Mouse (Mus musculus): ENCODE data around the gene Pigr. TPM values are rescaled to one million over a fixed set of nuclear protein-coding genes. Genes with fewer than 3 reads are reported as not detected.

Gene Pigr
- not detected for total RNA-seq (2021)
- long read RNA-seq, experiment 1 = 0 reads
- long read RNA-seq, experiment 2 = 0 reads

DNA sequence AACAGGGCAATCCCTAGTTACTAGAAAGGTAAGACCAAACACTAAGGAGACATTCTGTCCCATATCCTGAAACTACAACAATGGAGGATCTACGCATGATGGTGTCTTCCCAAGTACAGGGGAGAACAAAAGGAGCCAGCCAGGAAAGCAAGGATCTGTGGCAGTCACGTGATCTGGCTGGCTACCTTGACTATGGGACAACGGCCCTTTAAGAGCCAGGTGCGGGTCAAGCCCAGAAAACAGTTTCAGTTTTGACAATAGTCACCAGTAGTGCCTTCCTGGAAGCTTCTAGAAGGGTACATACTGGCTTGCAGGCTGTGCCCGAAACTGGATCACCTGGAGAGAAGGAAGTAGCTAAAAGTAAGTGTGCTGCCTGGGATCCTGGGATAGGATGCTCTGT is at the start of gene Pigr:
Pigr (plus strand) TSS at position 237 of the 400 bp plus-strand sequence.
- no peak for DNase-seq

DNA sequence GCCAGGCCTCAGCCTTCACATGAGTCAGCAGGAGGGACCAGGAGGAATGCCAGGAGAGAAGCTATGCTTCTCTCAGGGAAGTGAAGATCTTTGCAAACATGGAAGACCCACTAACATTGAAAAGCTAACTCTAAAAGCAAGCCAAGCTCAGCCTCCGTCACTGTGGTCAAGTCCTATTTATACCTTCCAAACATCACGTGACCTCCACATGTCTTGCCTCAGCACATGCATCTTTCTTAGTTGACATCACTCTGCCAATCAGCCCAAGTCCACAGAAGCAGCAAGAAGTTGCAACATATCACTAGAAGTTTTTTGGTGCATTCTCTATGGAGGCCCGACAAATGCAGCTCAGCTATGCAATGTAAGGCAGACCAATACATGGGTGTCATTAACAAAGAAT is 46.6 kb upstream of the Pigr start:
- DNase-seq = no peak

DNA sequence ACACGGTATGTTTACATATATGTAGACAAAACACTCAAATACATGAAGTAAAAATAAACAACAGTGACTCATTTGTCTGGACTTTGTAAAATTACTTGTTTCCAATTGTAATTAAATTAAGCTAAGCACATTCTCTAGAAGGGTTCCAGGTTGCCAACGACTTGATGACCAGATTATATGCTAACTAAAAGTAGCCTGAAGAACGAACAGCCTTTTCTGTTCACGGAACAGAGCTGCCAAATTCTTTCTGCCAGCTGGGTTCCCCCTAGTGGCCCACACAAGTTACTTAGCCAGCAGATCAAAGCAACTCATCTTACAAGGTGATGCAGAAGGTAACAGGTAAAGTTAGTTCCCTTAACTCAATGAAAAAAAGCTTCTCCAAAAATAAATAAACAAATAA is 42.4 kb upstream of the Pigr start:
- no peak for DNase-seq

DNA sequence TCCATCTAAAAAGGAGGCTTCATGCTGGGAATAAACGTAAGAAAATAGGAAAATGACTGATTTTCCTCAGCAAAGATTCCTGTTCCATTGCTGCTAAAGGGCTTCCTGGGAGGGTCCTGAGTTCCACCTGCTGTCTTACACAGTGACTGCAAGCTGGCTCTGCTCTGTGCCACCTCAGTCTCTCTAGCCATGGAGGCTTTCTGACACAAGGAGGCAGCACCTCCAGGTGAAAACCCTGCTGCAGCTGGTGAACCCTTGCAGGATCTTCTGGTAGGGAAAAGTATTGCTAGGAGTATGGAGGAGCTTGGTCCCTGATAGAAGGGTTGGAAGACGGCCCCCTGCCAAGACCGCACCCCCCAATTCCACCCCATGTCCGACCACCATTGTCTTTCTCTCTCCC is 39.5 kb upstream of the Pigr start:
- no peak for DNase-seq

DNA sequence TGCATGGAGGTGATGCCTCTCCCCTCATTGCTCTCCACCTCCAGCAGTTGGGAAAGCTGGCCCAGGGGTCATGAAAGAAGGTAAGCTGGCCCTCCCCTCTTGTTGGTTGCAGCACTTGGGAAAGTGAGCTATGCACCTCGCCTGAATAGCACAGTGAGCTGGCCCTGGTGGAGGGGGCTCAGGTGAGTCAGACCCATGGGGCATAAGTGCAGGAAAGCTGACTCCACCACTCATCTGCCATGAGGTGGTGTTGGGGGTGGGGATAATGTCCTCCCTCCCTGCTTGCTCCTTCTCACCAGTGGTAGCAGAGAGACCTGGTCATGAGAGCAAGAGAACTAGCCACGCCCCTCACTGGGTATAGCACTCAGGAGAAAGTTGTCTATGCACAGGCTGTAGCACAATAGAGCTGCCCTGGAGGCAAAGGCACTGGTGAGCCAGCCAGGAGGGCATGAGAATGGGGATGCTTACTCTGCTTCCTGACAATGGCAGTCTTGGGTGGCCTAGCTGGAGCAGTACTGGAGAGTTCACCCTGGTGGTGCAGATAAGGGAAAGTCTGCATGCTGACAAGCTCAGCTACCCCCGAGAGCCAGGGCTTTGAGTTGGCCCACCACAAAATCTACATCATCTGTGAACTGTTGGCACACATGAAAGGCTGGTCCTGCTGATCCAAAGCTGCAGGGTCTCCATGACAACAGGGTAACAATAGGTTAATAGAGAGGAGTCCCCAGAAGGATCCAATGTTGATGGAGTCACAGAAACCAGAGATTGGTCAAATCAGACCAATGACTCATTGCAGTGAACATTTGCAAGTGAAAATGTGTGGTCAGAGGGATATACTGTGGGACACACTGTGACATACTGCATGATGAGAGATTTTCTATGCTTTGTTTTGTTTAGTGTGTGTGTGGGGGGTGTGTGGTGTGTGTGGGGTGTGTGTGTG is 36.7 kb upstream of the Pigr start:
- DNase-seq = no peak

DNA sequence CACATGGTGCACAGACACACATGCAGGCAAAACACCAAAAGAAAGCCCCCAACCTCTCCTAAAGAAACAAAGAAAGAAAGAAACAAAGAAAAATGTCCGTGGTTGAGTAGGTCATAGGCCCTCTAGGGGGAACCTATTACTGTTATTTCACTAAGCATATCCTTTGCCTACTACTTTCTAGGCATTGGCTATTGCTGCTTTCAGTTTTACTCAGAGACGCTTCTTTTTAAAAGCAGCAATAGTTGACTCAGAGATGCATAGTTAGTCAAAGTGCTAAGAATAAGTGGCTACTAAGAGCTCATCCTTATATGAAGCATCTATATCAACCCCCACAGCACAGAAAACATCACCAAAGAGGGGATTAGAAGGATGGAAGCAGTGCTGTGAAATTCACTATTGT is 31.2 kb upstream of the Pigr start:
- DNase-seq = no peak

DNA sequence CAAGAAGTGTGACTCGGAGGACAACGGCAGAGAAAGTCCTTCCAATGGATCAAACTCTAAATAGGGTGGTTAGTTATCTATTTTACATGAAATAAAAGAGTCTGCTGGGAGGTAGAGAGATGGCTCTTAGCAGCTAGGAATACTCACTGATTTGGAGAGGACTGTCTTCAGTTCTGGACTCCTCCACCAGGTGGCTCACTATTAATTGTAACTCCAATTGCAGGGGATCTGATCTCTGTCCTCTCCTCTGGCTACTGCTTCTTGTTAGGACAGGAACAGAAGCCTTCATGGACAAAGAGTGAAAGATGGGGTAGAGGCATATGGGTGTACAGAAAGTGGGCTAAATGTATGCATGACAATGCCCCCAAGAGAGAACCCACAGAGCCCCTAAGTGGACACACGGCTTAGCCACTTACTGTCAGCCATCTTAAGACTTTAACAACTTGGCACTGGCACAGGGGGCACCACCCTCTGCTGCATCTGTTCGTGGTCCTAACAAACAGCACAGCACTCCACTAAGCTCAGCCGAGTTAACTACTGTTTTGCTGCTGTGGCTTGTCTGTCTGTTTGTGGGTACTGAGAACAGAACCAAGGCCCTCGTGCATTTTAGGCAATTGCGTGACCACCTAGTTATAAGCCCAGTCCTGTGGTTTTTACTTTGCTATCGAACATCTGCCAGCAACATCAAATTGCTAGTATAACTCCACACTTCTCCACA is 29.4 kb upstream of the Pigr start:
- peak; percentile 46 for DNase-seq

DNA sequence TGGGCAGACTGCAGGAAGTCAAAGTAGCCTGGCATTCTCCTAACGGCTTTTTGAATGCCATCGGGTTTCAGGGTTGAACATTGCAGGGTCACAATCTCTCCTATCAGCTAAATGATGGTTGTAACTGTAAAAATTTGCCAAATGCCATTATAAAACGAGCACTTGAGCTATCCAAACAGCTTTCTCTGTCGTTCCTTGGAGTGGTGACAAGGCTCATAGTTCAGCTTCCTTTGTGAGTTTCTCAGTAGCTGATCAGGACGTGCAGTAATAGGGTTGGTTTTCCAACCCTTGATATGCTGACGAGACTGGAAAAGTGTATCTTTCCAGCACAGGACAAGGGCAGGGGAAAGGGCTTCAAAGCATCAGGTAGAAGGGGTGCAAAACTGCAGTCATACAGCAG is 28.4 kb upstream of the Pigr start:
- no peak for DNase-seq

DNA sequence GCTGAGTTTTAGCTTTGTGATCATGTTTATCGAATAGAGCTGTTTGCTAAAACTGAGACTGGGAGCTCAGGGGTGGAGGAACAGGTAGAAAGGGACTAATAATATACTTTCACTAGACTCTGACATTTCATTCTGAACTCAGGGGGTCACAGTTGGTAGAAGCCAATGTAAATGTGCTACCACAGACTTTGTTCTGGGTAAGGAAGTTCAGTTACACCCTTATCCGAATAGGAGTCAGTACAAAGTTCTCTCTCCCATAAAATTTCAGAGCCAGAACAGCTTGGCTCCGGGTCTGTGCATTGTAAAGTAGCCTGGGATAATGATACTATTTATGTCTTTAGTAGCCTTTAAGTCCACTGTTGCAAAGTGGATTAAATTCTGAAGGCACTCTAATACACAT is 27.9 kb upstream of the Pigr start:
- no peak for DNase-seq

DNA sequence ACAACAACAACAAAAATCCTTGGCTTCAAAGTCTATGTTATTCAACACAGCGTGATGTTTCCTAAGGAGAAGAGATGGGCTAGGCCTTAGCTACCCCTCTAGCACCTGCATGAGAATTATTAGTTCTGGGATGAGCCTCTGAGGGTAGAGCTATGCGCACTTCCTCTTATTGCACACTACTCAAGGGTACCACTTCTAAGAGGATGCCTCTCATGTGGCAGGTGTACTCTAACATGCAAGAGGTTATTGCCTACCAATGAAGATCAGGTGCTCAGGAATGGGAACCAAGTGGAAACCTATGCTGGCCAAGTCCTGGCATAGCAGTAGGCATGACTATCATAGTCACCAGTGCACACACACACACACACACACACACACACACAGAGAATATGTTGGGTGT is 27.1 kb upstream of the Pigr start:
- no peak for DNase-seq

DNA sequence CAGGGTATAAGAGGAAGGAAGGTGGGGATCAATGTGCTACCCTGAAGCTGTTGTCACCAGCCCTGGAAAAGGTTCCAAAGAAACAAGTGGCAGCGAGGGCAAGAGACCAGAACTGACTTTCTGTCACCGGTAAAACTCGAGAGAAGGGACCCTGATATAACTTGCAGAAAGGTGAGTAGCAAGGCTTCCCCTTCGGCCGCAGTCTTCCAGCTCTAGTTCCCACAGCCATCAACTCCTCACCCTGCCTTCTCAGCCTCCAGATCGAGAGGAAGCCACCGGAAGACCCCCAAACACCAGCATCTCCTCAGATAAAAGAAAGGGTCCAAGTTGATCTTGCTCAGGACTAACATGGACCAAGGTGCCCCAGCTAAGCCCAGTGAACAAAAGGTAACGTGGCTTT is 25.9 kb upstream of the Pigr start, which contains the start of gene Fcamr:
Fcamr (plus strand) TSS at position 301 of the 400 bp plus-strand sequence.
- no peak for DNase-seq

DNA sequence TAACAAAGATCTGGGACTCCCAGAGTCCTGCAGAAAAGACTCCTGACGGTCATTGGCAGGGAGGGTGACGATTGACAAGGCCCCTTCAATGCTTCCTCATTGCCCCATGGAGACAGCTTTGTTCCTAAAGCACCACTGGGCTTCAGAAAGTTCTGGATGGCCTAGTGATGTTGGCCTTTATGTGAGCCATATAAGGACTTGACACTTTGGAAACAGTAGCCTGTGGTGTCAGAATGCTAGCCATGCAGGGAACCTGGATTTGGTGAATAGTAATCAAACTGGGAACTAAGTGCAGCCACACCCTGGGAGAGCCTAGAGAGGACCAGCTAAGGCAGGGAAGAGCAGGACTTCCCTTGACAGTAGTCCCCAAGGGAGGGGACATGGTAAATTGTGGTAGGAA is 25.0 kb upstream of the Pigr start:
- DNase-seq = no peak

DNA sequence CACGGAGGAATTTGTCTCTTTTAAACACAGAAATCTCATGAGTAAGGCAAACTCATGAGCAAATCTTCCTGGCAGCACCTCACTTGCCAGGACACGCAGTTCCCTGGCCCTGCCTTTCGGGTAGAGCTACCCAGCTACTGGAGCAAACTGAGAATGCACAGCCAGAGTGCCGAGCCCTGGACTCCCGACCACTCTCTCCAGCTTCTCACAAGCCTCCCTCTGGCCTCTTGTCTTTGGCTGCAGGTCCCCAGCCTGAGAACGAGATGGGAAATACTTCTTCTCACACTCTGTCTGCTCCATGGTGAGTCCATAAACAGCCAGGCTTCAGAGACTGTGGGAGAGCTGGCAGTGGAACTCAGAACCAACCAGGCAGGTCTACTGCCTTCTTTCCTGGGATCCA is 23.5 kb upstream of the Pigr start:
- no peak for DNase-seq

DNA sequence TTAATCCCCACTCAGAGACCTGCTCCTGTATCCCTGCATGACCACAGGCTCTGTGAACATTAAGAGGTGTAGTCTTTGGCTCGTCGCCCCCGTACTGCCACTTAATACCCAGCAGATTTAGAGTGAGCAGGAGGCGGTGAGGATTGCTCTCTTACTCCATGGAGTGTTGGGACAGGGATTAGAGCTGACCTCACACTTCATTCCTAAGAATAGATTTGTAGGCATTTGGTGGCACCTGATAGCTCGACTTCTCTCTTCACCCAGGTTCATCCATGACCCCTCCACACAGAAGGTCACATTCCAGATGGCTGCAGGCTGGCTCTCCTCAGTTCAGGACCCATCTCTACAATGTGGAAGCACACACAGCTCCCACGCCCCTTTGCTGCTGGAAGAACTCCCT is 22.2 kb upstream of the Pigr start:
- DNase-seq = no peak

DNA sequence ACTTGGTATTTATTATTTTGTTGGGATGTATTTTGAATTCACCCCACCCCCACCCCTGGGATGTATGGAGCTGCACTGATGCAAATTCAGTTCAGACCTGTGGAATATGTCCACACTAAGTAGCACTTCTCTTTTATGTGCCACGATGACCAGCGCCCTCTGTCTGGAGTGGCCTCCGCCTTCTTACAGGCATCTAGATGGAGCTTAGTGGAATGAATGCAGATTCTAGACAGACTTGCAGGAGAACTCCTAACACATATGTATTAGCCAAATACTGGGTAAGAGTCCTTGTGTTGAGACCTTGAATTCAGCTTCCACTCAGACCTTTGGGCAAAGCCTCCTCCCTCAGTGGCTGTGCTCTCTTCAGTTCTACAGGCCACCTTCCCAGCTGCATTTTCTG is 15.6 kb upstream of the Pigr start:
- no peak for DNase-seq

DNA sequence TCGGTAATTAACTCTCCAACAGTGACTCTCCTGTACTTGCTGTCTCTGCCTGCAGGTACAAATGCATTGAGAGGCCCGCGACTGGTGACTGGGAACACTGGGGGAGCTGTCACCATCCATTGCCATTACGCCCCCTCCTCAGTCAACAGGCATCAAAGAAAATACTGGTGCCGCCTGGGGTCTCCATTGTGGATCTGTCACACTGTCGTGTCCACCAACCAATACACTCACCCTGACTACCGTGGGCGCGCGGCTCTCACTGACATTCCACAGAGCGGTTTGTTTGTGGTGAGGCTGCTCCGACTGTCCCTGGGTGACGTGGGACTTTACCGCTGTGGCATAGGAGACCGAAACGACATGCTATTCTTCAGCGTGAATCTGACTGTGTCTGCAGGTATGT is 15.2 kb upstream of the Pigr start:
- no peak for DNase-seq

DNA sequence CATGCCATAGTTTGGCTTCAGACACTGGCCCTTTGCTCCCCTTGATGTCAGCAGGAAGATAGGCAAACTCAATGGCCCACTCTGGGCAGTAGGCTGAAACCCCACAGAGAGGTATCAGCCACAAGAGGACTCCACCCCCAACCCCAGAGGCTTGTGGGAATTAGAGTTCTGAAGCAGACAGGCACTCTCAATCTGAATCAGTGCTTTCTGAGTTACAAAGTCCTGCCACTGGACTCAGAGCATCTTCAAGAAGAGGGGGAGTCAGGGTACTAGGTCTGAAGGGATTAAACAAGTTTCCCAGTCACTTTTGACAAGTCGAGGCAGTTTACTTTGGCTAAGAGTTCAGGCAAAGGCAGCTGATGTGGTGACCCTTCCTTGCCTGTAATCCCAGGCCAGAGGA is 6.7 kb upstream of the Pigr start:
- DNase-seq = no peak

DNA sequence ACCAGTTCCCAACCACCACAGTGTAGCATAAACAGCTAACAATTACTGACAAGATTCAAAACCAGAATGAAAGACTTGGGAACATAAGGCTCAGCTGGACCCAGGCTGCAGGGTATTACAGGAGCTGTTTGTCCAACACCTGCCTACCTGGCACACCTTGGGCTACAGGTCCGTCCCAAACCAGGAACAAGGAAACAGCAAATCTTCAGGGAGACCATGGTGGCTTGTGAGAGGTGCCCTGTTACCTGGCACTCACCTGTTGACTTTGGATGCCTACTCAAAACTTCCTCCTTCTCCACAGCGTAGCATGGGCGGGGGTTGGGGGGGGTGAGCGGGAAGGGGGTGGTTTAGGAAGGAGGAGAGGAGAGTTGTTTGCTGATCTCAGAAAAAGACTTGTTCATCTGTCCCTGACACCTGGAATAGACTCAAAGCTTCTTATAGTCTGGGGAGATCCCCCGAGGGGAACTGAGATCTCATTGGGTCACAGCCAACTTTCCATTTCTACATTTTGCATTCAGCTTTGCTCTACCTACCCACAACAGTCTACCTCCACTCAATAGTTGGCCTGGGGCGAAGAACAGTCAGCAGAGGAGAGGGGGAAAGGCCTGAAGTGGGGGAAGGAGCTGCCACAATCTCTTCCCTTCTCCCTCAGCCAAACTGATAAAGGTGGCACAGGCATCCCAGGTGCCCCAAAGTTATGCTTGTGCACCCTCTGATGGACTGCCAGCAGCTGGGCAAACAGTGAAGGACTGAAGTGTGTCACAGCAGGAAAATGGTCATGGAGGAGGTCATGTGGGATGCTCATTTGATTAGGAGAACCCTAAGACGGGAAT is 6.0 kb upstream of the Pigr start:
- DNase-seq = no peak

DNA sequence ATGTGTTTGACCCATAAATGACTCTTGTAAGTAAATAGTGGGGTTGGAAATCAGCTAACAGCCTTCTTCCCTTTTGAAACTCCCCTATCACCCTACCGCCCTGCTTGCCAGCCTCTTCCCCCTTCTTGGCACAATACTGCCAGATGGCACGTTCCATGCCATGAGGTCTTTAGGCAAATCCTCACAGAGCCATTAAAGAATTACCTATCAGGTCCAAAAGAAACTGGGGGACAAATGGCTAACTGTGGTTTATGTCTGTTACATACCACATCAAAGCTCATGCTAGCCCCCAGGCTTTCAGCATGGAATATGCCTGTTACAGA is 5.4 kb upstream of the Pigr start:
- DNase-seq = no peak

DNA sequence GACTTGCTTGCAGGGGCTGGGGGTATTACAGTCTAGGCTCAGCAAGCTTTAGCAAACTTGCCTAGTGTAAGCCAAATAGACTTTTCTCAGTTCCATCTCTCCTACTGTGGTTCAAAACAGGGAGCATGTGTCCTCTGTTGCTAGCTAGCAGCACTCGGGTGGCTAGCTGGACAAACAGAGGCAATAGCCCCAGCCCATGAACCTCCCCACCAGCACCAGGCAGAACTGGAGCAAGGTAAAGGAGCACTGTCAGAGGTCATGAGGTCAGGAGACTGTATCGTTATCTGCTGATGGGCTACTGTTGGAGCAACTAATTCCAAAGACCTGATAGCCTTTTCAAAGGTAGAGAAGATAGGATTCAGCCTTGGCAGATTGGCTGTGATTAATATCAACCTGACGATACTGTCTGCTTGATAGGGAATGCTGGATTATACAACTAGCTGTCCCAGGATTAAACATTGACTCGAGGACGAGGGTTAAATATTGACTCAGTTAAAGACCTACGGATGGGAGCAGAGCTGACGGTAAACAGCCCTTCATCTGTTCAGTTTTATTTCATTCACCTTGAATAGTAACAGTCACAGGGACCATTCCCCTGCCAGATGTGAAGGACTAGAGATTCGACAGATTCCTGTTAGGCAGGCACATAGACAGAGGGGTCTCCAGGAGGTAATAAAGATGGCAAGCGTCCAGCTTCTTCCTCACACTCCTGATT is 4.4 kb upstream of the Pigr start:
- no peak for DNase-seq

DNA sequence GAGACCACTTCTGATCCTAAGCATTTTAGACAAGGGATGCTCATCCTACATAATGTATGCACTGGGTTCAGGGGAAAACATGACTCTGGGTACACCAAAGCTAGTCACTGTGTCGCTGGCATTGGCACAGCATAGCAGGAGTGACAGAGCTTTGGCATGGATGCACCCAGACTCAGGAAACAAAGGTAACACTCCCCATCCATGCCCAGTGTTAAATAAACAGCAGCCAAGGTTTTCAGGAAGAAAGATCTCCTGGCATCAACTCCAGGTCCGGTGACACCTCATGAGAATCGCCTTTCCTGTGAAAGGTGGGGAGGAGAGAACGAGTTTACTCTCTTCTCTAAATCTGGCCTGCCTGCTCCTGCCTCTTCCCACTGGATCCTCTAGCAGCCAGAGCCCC is 2.2 kb downstream of the Pigr start:
- DNase-seq = no peak
